Mouse (Mus musculus) gastrocnemius, adult 18-20 months (tissue): ENCODE data around the gene Dnah11. TPM values are rescaled to one million over a fixed set of nuclear protein-coding genes. Genes with fewer than 3 reads are reported as not detected.
"Not testable (repeated sequence)": the region's sequence is repeated elsewhere in the genome, so short reads cannot be mapped to it uniquely, and the experiment has no call there.

Experiments used
- DNase-seq: peaks from one replicate; pipeline ENCODE4 v3.0.0; 2021; ENCODE audit warnings: low spot score
- total RNA-seq, 2 experiments: library from RNA; stranded (reverse); gene quantifications; 2 replicates each; pipeline ENCODE4 v1.2.3; 2021

The Dnah11 gene
- total RNA-seq, 2 experiments from 2014 or later: 0.02 TPM; not detected in 1

DNA sequence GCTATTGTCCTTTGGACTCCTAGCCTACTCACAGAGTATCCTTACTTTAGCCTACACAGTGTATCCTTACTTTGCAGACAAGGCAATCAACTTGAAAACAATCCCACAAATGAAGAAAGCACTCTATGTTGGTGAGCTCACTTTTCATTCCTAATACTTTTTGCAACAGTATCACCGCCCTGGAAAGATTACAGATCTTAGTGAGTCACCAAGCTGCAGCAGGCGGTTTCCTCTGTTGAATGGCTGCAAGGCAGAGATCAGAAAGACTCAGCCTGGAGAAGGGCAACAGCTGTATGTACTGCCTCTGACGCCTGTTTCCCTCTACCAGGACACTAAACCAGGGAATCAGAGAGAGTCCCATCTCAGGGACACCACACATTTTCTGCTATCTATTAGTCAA lies 218.5 kb downstream of the Dnah11 start:
- no peak for DNase-seq

DNA sequence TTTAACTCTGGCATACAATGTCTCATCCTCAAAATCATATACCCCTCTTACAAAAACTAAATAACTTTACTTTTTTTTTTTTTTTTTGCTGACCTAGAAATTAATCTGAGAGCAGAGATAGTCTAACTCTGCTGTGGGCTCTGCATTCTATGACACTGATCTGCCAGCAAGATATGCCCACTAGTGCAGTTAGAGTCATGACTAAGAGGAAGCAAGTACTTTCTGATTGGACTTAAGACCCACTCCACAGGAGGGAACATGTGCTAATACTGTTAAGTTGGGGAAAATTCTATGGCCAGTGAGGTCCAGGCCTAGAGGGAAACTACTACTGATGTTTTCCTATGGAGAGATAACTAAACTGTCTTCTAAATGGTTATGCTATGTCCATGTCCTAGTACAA lies 225.1 kb downstream of the Dnah11 start:
- DNase-seq: no peak

- DNase-seq: no peak
Observed at GRCm38 (mm10) chr12:117962698-117963097, 236.1 kb downstream of the Dnah11 start.

GRCm38 (mm10) chr12:117959213-117959612 lies 239.6 kb downstream of the Dnah11 start:
- no peak for DNase-seq

- DNase-seq: no peak
Observed at GRCm38 (mm10) chr12:117946823-117947704, 251.8 kb downstream of the Dnah11 start.

- no peak for DNase-seq
Observed at GRCm38 (mm10) chr12:117941947-117942346, 256.9 kb downstream of the Dnah11 start.

- DNase-seq: no peak
Observed at GRCm38 (mm10) chr12:117938214-117938613, 260.6 kb downstream of the Dnah11 start.

DNA sequence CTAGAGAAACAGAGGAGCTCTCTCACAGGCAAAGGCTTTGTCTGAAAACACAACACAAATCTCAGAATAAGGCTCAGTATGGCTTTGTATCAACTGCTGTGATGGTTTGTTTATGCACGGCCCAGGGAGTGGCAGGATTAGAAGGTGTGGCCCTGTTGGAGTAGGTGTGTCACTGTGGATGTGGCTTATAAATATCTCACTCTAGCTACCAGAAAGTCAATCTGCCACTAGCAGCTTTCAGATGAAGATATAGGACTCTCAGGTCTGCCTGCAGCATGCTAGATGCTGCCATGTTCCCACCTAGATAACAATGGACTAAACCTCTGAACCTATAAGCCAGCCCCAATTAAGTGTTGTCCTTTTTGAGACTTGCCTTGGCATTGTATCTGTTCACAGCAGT lies 266.8 kb downstream of the Dnah11 start:
- DNase-seq: no peak

- DNase-seq: no peak
Observed at GRCm38 (mm10) chr12:117929768-117930167, 269.1 kb downstream of the Dnah11 start.

DNA sequence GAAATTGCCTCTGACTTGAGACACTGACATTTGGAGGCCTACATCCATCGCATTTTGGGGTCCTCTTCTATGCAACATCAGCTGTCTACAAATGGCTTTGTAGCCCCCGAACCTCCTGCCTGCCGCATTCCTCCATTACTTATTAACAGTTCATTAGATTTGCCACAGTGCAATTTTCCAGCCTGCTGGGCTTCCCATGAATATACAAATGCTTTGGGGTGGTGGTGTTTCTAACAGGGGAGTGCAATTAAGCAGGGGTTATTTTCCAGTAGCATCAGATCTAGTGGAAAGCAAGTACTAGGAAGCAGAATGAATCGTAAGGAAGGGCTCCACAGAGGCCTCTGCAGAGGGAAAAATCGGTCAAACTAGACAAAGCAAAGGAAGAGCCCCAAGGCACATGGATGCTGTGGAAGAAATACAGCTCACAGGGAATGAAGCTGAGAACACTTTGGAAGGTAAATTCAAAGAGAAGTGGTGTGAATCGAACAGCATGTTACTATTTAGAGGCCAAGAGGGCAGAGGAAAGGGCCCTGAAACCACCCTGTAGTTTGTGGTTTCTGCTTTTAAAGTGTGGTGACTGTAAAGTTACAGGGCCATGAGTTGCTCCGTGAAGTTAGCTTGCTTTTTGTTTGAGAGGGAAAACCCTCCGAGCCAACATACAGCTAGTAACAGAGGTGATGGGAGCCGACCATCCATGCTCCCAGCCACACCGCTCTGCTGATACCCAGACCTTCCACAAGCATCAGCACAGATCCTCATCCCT lies 282.8 kb downstream of the Dnah11 start:
- DNase-seq: no peak

- no peak for DNase-seq
Observed at GRCm38 (mm10) chr12:117914613-117915245, 284.1 kb downstream of the Dnah11 start.

DNA sequence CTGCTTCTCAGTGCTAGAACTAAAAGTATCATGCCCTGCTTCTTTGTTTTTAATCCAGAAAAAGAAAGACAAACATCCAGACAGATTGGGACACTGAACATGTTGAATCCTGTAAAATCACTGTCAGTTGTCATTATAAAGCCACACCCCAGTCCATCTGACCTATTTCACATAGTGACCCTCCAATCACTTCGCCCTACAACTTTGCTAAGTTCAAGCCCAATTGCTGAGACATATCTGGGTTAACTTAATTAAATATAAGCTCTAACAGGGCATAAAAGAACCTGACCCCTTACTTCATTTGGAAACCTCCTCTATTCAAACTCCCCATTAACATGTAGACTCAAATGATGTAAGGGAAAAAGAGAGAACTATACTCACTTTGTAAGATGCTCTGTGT lies 287.4 kb downstream of the Dnah11 start:
- DNase-seq: no peak

DNA sequence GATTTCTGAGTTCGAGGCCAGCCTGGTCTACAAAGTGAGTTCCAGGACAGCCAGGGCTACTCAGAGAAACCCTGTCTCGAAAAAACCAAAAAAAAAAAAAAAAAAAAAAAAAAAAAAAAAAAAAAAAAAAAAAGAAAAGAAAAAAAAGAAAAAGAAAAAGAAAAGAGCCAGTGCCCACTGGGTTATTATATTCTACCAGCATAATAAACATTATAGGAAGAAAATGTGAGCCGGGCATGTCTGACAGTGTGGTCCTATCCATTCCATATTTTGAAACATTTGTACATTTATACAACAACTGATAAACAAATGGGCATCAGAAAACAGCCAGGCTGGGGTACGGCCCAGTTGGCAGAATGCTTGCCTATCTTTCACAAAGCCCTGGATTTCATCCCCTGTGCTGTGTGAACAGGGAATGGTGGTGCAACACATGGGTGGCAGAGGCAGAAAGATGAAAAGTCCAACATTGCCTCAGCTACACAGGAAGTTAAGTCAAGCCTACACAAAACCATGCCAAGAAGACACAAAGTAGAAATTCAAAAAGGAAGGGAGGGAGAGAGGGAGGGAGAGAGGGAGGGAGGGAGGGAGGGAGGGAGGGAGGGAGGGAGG lies 293.5 kb downstream of the Dnah11 start:
- DNase-seq: not testable (repeated sequence)

- no peak for DNase-seq
Observed at GRCm38 (mm10) chr12:117903671-117904070, 295.2 kb downstream of the Dnah11 start.

- DNase-seq: not testable (repeated sequence)
Observed at GRCm38 (mm10) chr12:117901352-117901751, 297.5 kb downstream of the Dnah11 start.

GRCm38 (mm10) chr12:117900798-117901197 lies 298.0 kb downstream of the Dnah11 start:
- not testable (repeated sequence) for DNase-seq

DNA sequence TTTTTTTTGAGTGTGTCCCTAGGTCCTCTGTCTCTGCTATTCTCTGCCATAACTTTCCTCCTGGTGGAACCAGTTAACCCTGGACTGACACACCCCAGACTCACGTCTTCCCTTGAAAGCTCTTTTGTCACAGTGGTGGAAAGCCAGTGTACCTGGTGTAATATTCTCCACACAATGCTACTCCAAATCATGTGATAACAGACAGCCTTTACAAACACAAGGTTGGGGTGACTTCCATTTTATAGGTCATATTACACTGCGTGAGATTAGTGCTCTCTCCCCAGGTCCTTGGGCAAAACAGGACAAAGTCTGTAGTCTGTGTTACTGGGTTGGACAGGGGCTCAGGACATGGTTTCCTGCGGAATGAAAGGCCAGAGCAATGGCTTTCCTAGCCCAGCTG lies 311.4 kb downstream of the Dnah11 start:
- DNase-seq: no peak

- no peak for DNase-seq
Observed at GRCm38 (mm10) chr12:117884627-117885026, 314.2 kb downstream of the Dnah11 start.

DNA sequence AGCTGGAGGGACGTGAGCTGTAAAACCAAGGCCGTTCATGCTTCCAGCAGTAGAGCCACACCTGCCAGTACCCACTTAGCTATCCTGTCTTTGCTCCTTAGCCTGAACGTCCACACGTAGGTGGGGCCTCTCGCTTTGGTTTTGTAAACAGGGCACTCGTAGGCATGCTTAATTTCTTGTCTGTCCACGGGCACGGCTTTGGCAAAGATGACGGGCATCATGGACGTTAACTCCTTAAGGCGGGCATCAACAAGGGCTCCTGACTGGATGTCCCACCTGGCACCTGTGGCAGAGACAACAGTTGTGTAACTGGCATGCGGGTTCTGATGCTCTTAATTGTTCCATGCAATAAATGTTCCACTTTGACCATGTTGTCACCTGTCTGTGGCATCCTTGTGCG lies 320.5 kb downstream of the Dnah11 start:
- no peak for DNase-seq

DNA sequence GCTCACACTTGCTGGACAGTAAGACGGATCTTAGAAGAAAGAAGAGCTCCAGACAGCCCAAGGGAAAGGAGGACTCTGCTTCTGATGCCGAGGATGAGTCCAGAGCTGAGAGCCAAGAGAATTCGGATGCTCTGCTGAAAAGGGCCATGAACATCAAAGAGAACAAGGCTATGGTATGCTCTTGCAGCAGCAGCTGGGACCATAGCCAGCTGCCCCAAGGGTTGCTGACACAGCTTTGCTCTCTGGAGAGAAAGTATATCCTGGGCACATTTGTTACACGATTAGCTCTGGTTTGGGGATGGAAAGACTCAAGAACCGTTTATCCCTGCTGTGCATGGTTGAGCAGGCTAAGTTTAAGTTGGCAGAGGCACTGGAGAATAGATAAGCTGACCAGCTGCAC lies 326.6 kb downstream of the Dnah11 start:
- DNase-seq: no peak

DNA sequence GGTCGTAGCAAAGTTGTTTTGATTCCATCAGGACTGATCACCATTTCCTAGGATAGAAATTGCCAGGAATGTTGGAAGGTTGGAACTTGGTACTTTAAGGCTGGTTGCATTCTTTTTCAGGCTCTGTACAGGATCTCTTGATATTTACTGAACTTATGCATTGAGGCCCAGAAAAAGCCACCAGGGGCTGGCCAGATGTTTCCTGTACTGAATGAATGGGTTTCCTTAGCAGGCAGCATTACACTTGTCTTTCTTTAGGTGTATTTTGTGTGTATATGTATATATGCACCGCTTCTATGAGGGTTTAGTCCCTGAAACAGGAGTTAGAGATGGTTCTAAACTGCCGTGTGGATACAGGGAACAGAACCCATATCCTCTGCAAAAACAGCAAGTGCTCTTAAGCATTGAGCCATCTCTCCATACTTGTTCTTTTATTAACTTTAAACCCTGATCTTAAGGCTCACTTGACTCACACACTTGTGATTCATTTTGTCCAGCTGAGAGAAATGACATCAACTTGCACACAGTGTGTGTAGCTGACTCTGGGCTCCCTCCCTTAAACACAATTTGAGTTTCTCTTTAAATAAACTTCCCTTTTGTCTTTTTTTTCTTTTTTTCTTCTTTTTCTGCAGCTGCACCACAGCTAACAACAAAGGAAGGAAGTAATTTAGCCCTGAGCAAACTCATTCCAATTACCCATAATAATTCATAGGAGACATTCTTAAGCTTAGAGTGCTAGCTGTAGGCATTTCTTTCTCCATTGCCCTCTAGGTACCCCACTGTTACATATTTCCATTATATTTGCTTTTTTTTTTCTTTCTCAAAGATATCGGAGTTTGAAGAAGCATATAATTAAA lies 330.9 kb downstream of the Dnah11 start:
- DNase-seq: no peak
